Mouse (Mus musculus) kidney, adult 2 months (tissue): Measurements from ENCODE around the gene Scamp3. TPM values are rescaled to one million over a fixed set of nuclear protein-coding genes. Genes with fewer than 3 reads are reported as not detected.

Experiments used
- DNase-seq: peaks from one replicate; pipeline ENCODE4 v3.0.0; 2021
- H3K27ac ChIP-seq: fragments of 200-500 bp; 2 replicates; pipeline ENCODE4 v1.5.1; 2012; ENCODE audit warnings: low read depth, low read length, control low read depth, inconsistent platforms; ENCODE audit not compliant: insufficient read depth
- H3K27me3 ChIP-seq: fragments of 200-500 bp; replicated peaks from 2 replicates; pipeline ENCODE4 v1.6.1; 2012; ENCODE audit warnings: mild to moderate bottlenecking, moderate library complexity, low read length, inconsistent platforms; ENCODE audit not compliant: control insufficient read depth, insufficient read depth
- H3K36me3 ChIP-seq: fragments of 200-500 bp; 2 replicates; pipeline ENCODE4 v1.6.1; 2012; ENCODE audit warnings: mild to moderate bottlenecking, moderate library complexity, low read length, inconsistent platforms; ENCODE audit not compliant: control insufficient read depth, insufficient read depth
- H3K4me1 ChIP-seq: fragments of 200-500 bp; 2 replicates; pipeline ENCODE4 v1.6.1; 2011; ENCODE audit warnings: low read length; ENCODE audit not compliant: control insufficient read depth, insufficient read depth
- H3K4me3 ChIP-seq: fragments of 200-500 bp; 2 replicates; pipeline ENCODE4 v1.5.1; 2011; ENCODE audit warnings: mild to moderate bottlenecking, low read depth, low read length, control low read depth; ENCODE audit not compliant: insufficient read depth
- CTCF ChIP-seq: fragments of 200-500 bp; conservative IDR thresholded peaks from 2 replicates; pipeline ENCODE4 v1.5.1; 2011; ENCODE audit warnings: low read depth, mild to moderate bottlenecking, control low read depth, low read length, moderate library complexity, mixed read lengths; ENCODE audit not compliant: insufficient read depth, insufficient read length
- POLR2A ChIP-seq: fragments of 200-500 bp; IDR thresholded peaks from one replicate; pipeline ENCODE4 v1.6.1; 2011; ENCODE audit warnings: low read depth, low read length, control low read depth
- WGBS: fragments of 180-500 bp; shearing (Covaris S2); methylation state at CpG from one replicate; pipeline ENCODE4 v1.1.7; 2018; 5-methylcytosine and 5-hydroxymethylcytosine counted together
- polyA plus RNA-seq: library from polyadenylated mRNA; depleted of rRNA; stranded (reverse); fragments of >200 nt; gene quantifications from 2 replicates; pipeline ENCODE4 v1.2.3, GENCODE M21; 2012

Scamp3 gene
- polyA plus RNA-seq, 1 experiment: 138 TPM

- Histone ChIP-seq H3K36me3 (no peaks in the 10 kb centered on the region; the same call in 1 of the 2 replicates), H3K27ac (no peak overlapping the region), H3K27me3 (no peaks in the 10 kb centered on the region), H3K4me3 (no peak overlapping the region), H3K4me1 (peaks cover 8% of the 10 kb centered on the region; the same call in 1 of the 2 replicates)
- 77% methylated on average over 3 of the region's 3 CpGs for WGBS
- TF ChIP-seq CTCF (no peak), POLR2A (no peak)
- DNase-seq: no peak
These were observed 22.6 kb downstream of the Scamp3 start for GRCm38 (mm10) chr3:89199839-89200238.

- peak within 1 kb of the TSS; percentile 83 for H3K4me3 ChIP-seq
- peaks cover 4% of the 10 kb centered on the region; the same call in 1 of the 2 replicates for H3K4me1 ChIP-seq
- peak within 1 kb of the TSS; percentile 82; the same call in 1 of the 2 replicates for H3K27ac ChIP-seq
- H3K36me3 ChIP-seq: no peaks in the 10 kb centered on the region; the same call in 1 of the 2 replicates
- H3K27me3 ChIP-seq: no peaks in the 10 kb centered on the region
- DNase-seq: peak; percentile 91
- 22% methylated on average over 13 of the region's 13 CpGs for WGBS
- TF ChIP-seq CTCF (no peak), POLR2A (no peak)
These were observed 25.2 kb downstream of the Scamp3 start, which contains the start of gene Gba for GRCm38 (mm10) chr3:89202253-89203141. TSS of gene Gba (plus strand) at chr3:89202928.

DNA sequence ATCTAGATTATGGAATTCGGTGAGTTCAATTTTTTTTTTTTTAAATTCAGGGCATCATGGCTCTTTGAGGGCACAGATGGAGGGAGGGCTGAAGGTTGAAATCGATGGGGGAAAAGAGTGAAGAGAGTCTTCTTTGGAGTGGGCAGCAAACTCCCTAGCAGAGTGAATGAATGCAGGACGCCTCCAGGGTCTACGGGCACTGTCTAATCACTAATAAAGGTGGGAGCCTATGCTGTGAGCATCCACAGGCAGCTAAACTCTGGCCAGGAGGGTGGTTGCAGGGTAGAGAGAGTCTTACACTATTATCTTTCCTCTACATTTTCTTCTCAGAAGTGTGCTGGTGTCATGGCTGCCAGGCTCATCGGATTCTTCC lies 25.9 kb downstream of the Scamp3 start:
- Histone ChIP-seq H3K4me3 (peak overlapping the region; percentile 83), H3K36me3 (no peaks in the 10 kb centered on the region; the same call in 1 of the 2 replicates), H3K27me3 (no peaks in the 10 kb centered on the region), H3K4me1 (peaks cover 4% of the 10 kb centered on the region; the same call in 1 of the 2 replicates), H3K27ac (peak overlapping the region; percentile 82; the same call in 1 of the 2 replicates)
- TF ChIP-seq POLR2A (no peak), CTCF (no peak)
- no peak for DNase-seq
- 23% methylated on average over 5 of the region's 5 CpGs for WGBS

GRCm38 (mm10) chr3:89206079-89206478 lies 28.8 kb downstream of the Scamp3 start:
- no peaks in the 10 kb centered on the region; the same call in 1 of the 2 replicates for H3K36me3 ChIP-seq
- WGBS: 90% methylated on average over 7 of the region's 7 CpGs
- no peaks in the 10 kb centered on the region for H3K27me3 ChIP-seq
- H3K27ac ChIP-seq: no peak overlapping the region
- H3K4me1 ChIP-seq: peaks cover 4% of the 10 kb centered on the region; the same call in 1 of the 2 replicates
- TF ChIP-seq CTCF: no peak
- no peak for TF ChIP-seq POLR2A
- DNase-seq: no peak
- H3K4me3 ChIP-seq: no peak overlapping the region

DNA sequence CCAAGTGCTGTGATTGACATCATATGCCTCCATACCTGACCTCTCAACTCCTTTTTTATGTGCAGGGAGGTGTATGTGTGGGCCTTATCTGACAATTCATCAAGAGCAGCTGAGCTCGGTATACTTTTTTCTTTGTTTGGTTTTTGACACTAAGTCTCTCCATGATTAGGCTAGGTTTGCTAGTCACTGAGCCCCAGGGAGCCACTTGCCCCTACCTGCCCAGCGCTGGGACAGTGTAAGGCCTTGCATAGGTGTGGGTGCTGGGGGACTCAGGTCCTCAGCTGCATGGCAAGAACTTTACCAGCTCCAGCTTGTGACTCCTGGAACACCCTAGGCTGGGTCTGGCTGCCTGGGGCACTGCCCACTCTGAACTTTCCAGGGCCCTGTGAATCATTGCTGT lies 29.4 kb downstream of the Scamp3 start:
- Histone ChIP-seq H3K4me3 (no peak overlapping the region), H3K4me1 (peaks cover 4% of the 10 kb centered on the region; the same call in 1 of the 2 replicates), H3K36me3 (no peaks in the 10 kb centered on the region; the same call in 1 of the 2 replicates), H3K27ac (no peak overlapping the region), H3K27me3 (no peaks in the 10 kb centered on the region)
- 78% methylated on average over 2 of the region's 2 CpGs for WGBS
- DNase-seq: no peak
- no peak for TF ChIP-seq POLR2A
- no peak for TF ChIP-seq CTCF

DNA sequence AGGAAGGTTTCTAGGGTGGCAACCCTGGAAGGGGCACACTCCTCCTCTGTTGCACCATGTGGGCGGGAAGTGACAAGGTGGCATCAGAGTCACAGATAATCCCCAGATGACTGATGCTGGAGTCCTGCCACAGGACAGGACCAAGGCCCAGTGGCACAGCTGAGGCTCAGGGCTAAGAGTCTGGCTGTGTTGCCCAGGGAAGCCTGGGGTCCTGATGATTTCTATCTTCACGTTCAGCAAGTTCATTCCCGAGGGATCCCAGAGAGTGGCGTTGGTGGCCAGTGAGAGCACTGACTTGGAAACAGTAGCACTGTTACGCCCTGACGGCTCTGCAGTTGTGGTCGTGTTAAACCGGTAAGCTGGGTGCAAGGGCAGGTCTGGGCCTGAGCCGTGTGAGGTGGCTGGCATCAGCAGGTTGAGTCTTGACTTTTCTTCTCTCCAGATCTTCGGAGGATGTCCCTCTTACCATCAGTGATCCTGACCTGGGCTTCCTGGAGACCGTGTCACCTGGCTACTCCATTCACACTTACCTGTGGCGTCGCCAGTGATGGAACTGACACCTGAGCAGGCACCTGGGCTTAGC lies 30.9 kb downstream of the Scamp3 start:
- 81% methylated on average over 13 of the region's 13 CpGs for whole genome bisulfite sequencing
- Histone ChIP-seq H3K27me3 (no peaks in the 10 kb centered on the region), H3K27ac (no peak overlapping the region), H3K36me3 (no peaks in the 10 kb centered on the region; the same call in 1 of the 2 replicates), H3K4me3 (no peak overlapping the region), H3K4me1 (peaks cover 3% of the 10 kb centered on the region; the same call in 1 of the 2 replicates)
- no peak for DNase-seq
- TF ChIP-seq POLR2A (no peak), CTCF (no peak)

- TF ChIP-seq POLR2A: no peak
- TF ChIP-seq CTCF: no peak
- WGBS: 84% methylated on average over 6 of the region's 6 CpGs
- H3K27ac ChIP-seq: no peak overlapping the region
- H3K36me3 ChIP-seq: no peaks in the 10 kb centered on the region; the same call in 1 of the 2 replicates
- H3K4me1 ChIP-seq: no peaks in the 10 kb centered on the region
- no peak overlapping the region for H3K4me3 ChIP-seq
- H3K27me3 ChIP-seq: no peaks in the 10 kb centered on the region
- DNase-seq: no peak
These were observed 31.5 kb downstream of the Scamp3 start for GRCm38 (mm10) chr3:89208736-89209135.
